Mouse (Mus musculus) ES-E14 (cell line): ENCODE data around the gene Armc10. TPM values are rescaled to one million over a fixed set of nuclear protein-coding genes. Genes with fewer than 3 reads are reported as not detected.
A peak's percentile ranks its signal among the peaks of the same experiment; 100 is the strongest.
"Not testable (repeated sequence)": the region's sequence is repeated elsewhere in the genome, so short reads cannot be mapped to it uniquely, and the experiment has no call there.

Source experiments
- DNase-seq: peaks from one replicate; pipeline ENCODE4 v3.0.0-alpha.2; 2013; ENCODE audit warnings: low read depth, low spot score
- H3K27ac ChIP-seq: 2 replicates; pipeline ENCODE4 v1.5.1; 2012; ENCODE audit warnings: low read depth, mild to moderate bottlenecking, low read length, moderate library complexity, mixed read lengths; ENCODE audit not compliant: poor library complexity, insufficient read depth, severe bottlenecking
- H3K36me3 ChIP-seq: 2 replicates; pipeline ENCODE4 v1.6.1; 2012; ENCODE audit warnings: mild to moderate bottlenecking, low read length, moderate library complexity, mixed read lengths; ENCODE audit not compliant: control insufficient read depth, poor library complexity, insufficient read depth, severe bottlenecking
- H3K4me1 ChIP-seq, 2 experiments: fragments of 150-350 bp in 1 of 2; sonication (generic) in 1 of 2; 2 replicates each; pipeline ENCODE4 v1.6.1; 2012; ENCODE audit warnings: low read length in 2 of 2, mild to moderate bottlenecking in 1 of 2, mixed read lengths in 1 of 2; ENCODE audit not compliant: control insufficient read depth in 2 of 2, insufficient read depth in 2 of 2, poor library complexity in 1 of 2
- H3K4me3 ChIP-seq, 2 experiments: fragments of 150-350 bp in 1 of 2; sonication (generic) in 1 of 2; 2 replicates each; pipeline ENCODE4 v1.5.1; 2012; ENCODE audit warnings: low read length in 2 of 2, low read depth in 1 of 2, mild to moderate bottlenecking in 1 of 2, mixed read lengths in 1 of 2; ENCODE audit not compliant: insufficient read depth in 1 of 2, poor library complexity in 1 of 2, severe bottlenecking in 1 of 2
- H3K9ac ChIP-seq: 2 replicates; pipeline ENCODE4 v1.6.1; 2012; ENCODE audit warnings: low read depth, mild to moderate bottlenecking, low read length, mixed read lengths; ENCODE audit not compliant: poor library complexity, insufficient read depth, severe bottlenecking
- H3K9me3 ChIP-seq: fragments of 150-350 bp; sonication (generic); 2 replicates; pipeline ENCODE4 v1.6.1; 2012; ENCODE audit warnings: low read depth, mild to moderate bottlenecking, low read length; ENCODE audit not compliant: control insufficient read depth, insufficient read depth
- CHD2 ChIP-seq: IDR thresholded peaks from 2 replicates; pipeline ENCODE4 v1.6.1; 2014; ENCODE audit warnings: mild to moderate bottlenecking, low read depth, low read length, inconsistent platforms
- HCFC1 ChIP-seq: IDR thresholded peaks from 2 replicates; pipeline ENCODE4 v1.6.1; 2012; ENCODE audit warnings: low read length, inconsistent platforms, borderline replicate concordance; ENCODE audit not compliant: insufficient read depth
- MAFK ChIP-seq: IDR thresholded peaks from 2 replicates; pipeline ENCODE4 v1.6.1; 2014; ENCODE audit warnings: mild to moderate bottlenecking, low read depth, low read length, inconsistent platforms; ENCODE audit not compliant: insufficient read depth
- ZC3H11A ChIP-seq: IDR thresholded peaks from 2 replicates; pipeline ENCODE4 v1.6.1; 2012; ENCODE audit warnings: low read depth, mild to moderate bottlenecking, inconsistent platforms, low read length, borderline replicate concordance
- ZNF384 ChIP-seq: IDR thresholded peaks from 2 replicates; pipeline ENCODE4 v1.6.1; 2012; ENCODE audit warnings: low read depth, low read length, inconsistent platforms
- in situ Hi-C, 2 experiments: fragments of 600-800 bp; cut with MboI; formaldehyde crosslinking; loops; one replicate each; pipeline ENCODE4 v1.15.1; 2025; ENCODE audit warnings: low sequenced_read_pairs in 2 of 2, inconsistent platforms in 1 of 2; ENCODE audit not compliant: unreplicated experiment in 2 of 2
- total RNA-seq: library from RNA; depleted of rRNA; stranded (reverse); fragments of 300-350 nt; gene quantifications from 2 replicates; pipeline ENCODE4 v1.2.3, GENCODE M21; 2012

Gene Armc10
- total RNA-seq, 1 experiment, result 73.6 TPM

DNA sequence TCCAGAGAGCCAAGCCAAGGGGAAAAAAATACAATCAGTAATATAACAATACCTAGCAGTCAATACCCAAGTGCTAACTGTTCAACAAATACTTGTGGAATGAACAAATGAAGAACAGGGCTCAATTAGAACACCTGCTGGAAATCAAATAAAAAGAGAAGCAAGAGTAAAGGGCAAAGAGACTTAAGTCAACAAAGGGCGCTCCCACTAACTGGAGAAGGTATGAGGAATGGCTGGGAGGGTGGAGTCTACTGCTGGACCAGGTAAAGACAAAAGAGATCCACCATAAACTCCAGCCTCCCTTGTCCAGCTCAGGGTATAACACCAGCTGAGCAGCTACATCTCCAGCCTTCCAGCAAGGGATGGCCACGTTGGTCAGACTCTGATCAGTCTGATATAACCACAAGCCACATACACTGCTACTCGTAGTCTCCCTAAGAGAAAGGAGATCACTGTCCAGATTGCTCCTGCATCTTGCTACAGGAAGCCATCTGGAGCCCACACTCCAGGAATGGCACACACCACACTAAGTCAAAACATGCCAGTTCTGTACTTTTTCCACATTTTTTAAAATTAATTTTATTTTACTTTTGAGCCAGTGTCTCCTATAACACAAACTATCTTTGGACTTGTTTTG lies 49.4 kb downstream of the Armc10 start:
- Histone ChIP-seq H3K9me3 (no peaks in the 10 kb centered on the region), H3K27ac (no peak overlapping the region), H3K9ac (no peak overlapping the region), H3K4me3 (no peak overlapping the region), H3K36me3 (no peaks in the 10 kb centered on the region), H3K4me1 (no peaks in the 10 kb centered on the region)
- DNase-seq, result no peak
- in situ Hi-C loops, result no loop called here
- TF ChIP-seq HCFC1 (no peak), ZNF384 (no peak), ZC3H11A (no peak), CHD2 (no peak), MAFK (no peak)

DNA sequence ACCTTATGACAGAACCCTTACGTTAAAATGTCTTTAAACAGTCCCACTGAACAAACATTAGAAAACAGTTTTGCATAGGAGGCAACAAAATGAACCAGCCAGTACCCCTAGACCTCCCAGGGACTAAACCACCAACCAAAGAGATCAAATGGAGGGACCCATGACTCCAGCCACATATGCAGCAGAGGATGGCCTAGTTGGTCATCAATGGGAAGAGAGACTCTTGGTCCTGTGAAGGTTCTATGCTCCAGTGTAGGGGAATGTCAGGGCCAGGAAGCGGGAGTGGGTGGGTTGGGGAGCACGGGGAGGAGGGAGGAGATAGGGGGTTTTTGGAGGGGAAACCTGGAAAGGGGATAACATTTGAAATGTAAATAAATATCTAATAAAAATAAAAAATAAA lies 53.9 kb downstream of the Armc10 start:
- in situ Hi-C loops, H3K4me3 ChIP-seq, DNase-seq: not testable (repeated sequence)

DNA sequence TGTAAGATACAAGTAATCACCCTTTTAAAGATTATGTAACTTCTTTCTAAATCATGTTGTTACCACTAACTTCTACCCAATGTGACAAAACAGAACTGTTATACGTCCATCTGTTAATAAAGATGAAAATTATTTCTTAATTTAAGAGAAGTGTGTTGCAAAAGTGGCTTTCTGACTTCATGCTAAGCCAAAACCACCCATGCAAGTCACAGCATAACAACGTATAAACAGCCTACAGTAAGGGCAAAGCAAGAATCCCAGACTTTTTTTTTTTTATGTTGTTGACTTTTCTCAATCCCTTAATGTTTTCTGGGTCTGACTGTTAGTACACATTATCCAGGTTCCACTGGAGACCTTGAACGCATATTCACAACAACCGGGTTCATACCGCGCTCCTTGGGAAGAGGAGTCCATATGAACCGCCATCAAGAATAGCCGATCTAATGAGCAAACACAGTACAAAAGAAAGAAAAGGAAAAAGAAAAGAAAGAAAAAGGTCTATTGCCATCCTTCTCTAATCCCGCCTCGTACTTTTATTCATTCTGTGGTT lies 54.7 kb downstream of the Armc10 start:
- no peak for TF ChIP-seq ZC3H11A
- no peak for TF ChIP-seq ZNF384
- TF ChIP-seq CHD2, result no peak
- TF ChIP-seq HCFC1, result no peak
- TF ChIP-seq MAFK, result no peak
- H3K9ac ChIP-seq, result no peak overlapping the region
- no peaks in the 10 kb centered on the region for H3K36me3 ChIP-seq
- peaks cover 0 to 5% of the 10 kb centered on the region in 2 experiments; a peak in 1 of 4 replicates for H3K4me1 ChIP-seq
- no peak for DNase-seq
- peak overlapping the region; percentile 83 to 93; a peak in 3 of 4 replicates for H3K4me3 ChIP-seq
- H3K27ac ChIP-seq, result no peak overlapping the region
- no peaks in the 10 kb centered on the region for H3K9me3 ChIP-seq
- in situ Hi-C loops, result no loop called here

More for the DNA sequence above, 53.9 kb downstream of the Armc10 start:
- H3K36me3 ChIP-seq, H3K27ac ChIP-seq, H3K4me1 ChIP-seq, H3K9me3 ChIP-seq, H3K9ac ChIP-seq: not testable (repeated sequence)

DNA sequence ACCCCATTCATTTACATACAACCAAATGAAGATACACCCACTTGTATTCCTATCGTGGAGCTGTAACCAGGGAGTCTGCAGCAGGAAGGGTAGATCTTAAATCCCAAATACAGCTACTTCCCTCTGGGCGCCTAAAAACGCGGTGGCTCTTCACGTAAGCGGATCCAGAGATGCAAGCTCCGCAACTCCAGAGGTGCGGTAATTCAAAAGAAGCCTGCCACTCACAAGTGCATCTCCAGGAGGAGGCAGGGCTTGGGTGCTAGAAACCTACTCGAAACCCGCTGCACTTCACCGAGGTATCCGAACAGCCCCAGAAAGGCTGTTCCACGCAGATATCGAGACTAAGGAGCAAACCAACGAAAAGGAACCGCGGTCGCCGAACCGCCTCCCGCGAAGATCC lies 55.3 kb downstream of the Armc10 start:
- H3K4me3 ChIP-seq, result peak overlapping the region; percentile 83 to 93
- DNase-seq, result no peak
- H3K9ac ChIP-seq, result peak overlapping the region; percentile 64
- H3K4me1 ChIP-seq, result peaks cover 0 to 5% of the 10 kb centered on the region in 2 experiments; a peak in 1 of 4 replicates
- no peak for TF ChIP-seq ZC3H11A
- no peak for TF ChIP-seq ZNF384
- no peak for TF ChIP-seq MAFK
- TF ChIP-seq CHD2, result no peak
- no peak for TF ChIP-seq HCFC1
- no peaks in the 10 kb centered on the region for H3K36me3 ChIP-seq
- in situ Hi-C loops, result no loop called here
- H3K27ac ChIP-seq, result no peak overlapping the region
- H3K9me3 ChIP-seq, result no peaks in the 10 kb centered on the region
